Mouse (Mus musculus): ENCODE data around the gene Sfxn4. TPM values are rescaled to one million over a fixed set of nuclear protein-coding genes. Genes with fewer than 3 reads are reported as not detected.

Gene Sfxn4
- polyA plus RNA-seq, 1 experiment from 2014 or later, result 7.7 TPM

DNA sequence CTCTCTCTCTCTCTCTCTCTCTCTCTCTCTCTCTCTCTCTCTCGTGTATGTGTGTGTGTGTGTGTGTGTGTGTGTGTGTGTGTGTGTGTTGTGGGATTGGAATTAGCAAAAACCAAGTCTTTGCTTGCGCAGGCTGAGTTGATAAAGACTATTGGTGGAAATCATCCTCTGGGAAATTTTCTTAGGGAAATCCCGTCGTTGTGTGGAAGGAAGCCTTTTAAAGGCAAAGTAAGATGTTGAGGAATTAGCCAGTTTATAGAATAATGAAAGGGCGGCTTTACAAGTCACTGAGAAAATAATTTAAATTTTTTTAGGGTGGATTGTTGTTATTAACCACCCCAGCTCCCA is 29.8 kb upstream of the Sfxn4 start:
- Histone ChIP-seq H3K27me3 (ENCODE audit: control insufficient read depth, insufficient read depth, low read length) (no peaks in the 10 kb centered on the region), H3K9ac (ENCODE audit: low read length) (peak overlapping the region; percentile 93), H3K4me1 (ENCODE audit: control insufficient read depth in 2 of 2, insufficient read depth in 2 of 2, low read length in 2 of 2) (peaks cover 3 to 38% of the 10 kb centered on the region in 2 experiments), H3K27ac (replicated peaks in 1 of 2; ENCODE audit: control insufficient read depth in 1 of 2, insufficient read depth in 1 of 2, low read depth in 2 of 2, low read length in 2 of 2) (peak overlapping the region; percentile 16 to 97; a peak in 2 of 4 replicates), H3K36me3 (ENCODE audit: control insufficient read depth, insufficient read depth, low read length) (no peaks in the 10 kb centered on the region), H3K4me2 (ENCODE audit: low read length) (peak overlapping the region; percentile 82), H3K4me3 (ENCODE audit: control insufficient read depth in 1 of 2, insufficient read depth in 1 of 2, low read depth in 1 of 2, low read length in 2 of 2) (peak overlapping the region; percentile 69 to 88), H3K9me3 (ENCODE audit: control insufficient read depth, low read length) (no peaks in the 10 kb centered on the region)
- ATAC-seq (ENCODE audit: insufficient number of reproducible peaks, insufficient read depth, low FRiP score, low read depth), result no peak
- 5% methylated on average over 4 of the region's 5 CpGs for WGBS

- Histone ChIP-seq H3K9ac (ENCODE audit: low read length) (peak overlapping the region; percentile 93), H3K36me3 (ENCODE audit: control insufficient read depth, insufficient read depth, low read length) (no peaks in the 10 kb centered on the region), H3K27ac (replicated peaks in 1 of 2; ENCODE audit: control insufficient read depth in 1 of 2, insufficient read depth in 1 of 2, low read depth in 2 of 2, low read length in 2 of 2) (peak overlapping the region; percentile 79 to 97), H3K4me2 (ENCODE audit: low read length) (peak overlapping the region; percentile 82), H3K4me1 (ENCODE audit: control insufficient read depth in 2 of 2, insufficient read depth in 2 of 2, low read length in 2 of 2) (peaks cover 3 to 33% of the 10 kb centered on the region in 2 experiments), H3K9me3 (ENCODE audit: control insufficient read depth, low read length) (no peaks in the 10 kb centered on the region), H3K4me3 (ENCODE audit: control insufficient read depth in 1 of 2, insufficient read depth in 1 of 2, low read depth in 1 of 2, low read length in 2 of 2) (peak overlapping the region; percentile 69 to 88), H3K27me3 (ENCODE audit: control insufficient read depth, insufficient read depth, low read length) (no peaks in the 10 kb centered on the region)
- under 1% methylated on average over 39 of the region's 41 CpGs for WGBS
- ATAC-seq (ENCODE audit: insufficient number of reproducible peaks, insufficient read depth, low FRiP score, low read depth), result peak; percentile 6
Measured at GRCm38 (mm10) chr19:60890391-60891122, 29.3 kb upstream of the Sfxn4 start.

DNA sequence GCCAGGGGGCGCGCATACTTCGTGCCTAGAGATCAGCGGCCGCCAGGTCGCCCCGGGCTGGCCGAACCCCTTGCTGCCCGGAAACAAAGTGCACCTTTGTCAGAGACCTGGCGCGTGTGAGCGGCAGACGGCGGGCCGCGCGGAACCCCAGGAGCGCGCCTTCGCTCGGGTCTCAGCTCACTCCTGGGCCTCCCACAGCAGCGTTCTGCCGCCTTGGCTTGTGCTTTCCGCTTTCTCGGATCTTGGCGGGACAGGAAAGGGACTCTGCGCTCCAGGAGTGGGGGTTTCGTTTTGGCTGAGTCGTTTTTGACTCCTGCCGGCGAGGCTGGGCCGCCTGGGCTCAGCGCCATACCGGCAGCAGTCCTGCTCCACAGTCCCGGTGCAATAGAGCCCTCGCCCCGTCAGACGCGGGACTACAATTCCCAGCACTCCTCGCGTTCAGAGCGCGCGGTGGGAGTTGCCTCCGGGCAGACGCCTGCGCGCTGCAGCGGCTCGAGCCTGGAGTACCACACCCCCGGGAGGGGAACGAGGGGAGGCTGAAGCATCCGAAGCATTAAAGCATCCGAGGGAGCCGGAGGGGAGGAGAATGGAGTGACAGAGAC is 28.5 kb upstream of the Sfxn4 start, which contains the start of gene Grk5:
Grk5 (plus strand) TSS at position 36 of the 602 bp plus-strand sequence.
- Histone ChIP-seq H3K4me2 (ENCODE audit: low read length) (peak within 1 kb of the TSS; percentile 82), H3K36me3 (ENCODE audit: control insufficient read depth, insufficient read depth, low read length) (no peaks in the 10 kb centered on the region), H3K4me3 (ENCODE audit: control insufficient read depth in 1 of 2, insufficient read depth in 1 of 2, low read depth in 1 of 2, low read length in 2 of 2) (peak within 1 kb of the TSS; percentile 69 to 88), H3K9me3 (ENCODE audit: control insufficient read depth, low read length) (no peaks in the 10 kb centered on the region), H3K4me1 (ENCODE audit: control insufficient read depth in 2 of 2, insufficient read depth in 2 of 2, low read length in 2 of 2) (peaks cover 0 to 25% of the 10 kb centered on the region in 2 experiments; a peak in 3 of 4 replicates), H3K27ac (replicated peaks in 1 of 2; ENCODE audit: control insufficient read depth in 1 of 2, insufficient read depth in 1 of 2, low read depth in 2 of 2, low read length in 2 of 2) (peak within 1 kb of the TSS; percentile 87 to 97), H3K9ac (ENCODE audit: low read length) (peak within 1 kb of the TSS; percentile 93), H3K27me3 (ENCODE audit: control insufficient read depth, insufficient read depth, low read length) (no peaks in the 10 kb centered on the region)
- peak; percentile 96 for ATAC-seq (ENCODE audit: insufficient number of reproducible peaks, insufficient read depth, low FRiP score, low read depth)
- WGBS, result under 1% methylated on average over 55 of the region's 55 CpGs

DNA sequence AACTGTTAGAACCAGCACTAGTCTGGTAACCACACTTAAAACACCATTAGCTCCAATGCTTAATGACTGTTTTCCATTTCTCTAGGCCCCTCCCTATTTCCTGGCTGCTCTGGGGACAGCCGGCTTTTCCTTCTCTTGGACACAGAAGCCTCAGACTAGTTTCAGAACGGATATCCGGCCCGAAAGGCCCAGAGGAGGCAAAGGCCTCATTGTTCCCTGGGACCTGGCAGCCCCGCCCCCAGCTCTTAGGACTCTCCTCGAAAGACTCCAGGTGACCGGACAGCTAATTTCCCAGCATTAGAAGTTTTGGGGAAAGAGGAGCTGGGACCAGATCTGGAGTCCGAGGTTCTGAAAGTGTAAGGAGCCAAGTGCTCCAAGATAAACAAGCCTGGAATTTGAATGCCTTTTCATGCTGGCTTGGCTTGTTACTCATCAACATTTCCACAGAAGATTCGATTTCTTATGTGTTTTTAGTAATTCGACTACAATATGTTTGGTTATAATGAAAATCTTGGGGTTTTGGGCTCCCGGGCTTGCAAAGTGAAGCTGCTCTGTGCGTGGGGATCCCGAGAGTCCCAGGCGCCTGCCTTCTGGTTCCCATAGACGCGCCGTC is 27.9 kb upstream of the Sfxn4 start:
- H3K9me3 ChIP-seq (ENCODE audit: control insufficient read depth, low read length), result no peaks in the 10 kb centered on the region
- peak; percentile 23 for ATAC-seq (ENCODE audit: insufficient number of reproducible peaks, insufficient read depth, low FRiP score, low read depth)
- peak overlapping the region; percentile 93 for H3K9ac ChIP-seq (ENCODE audit: low read length)
- peaks cover 0 to 23% of the 10 kb centered on the region in 2 experiments; a peak in 3 of 4 replicates for H3K4me1 ChIP-seq (ENCODE audit: control insufficient read depth in 2 of 2, insufficient read depth in 2 of 2, low read length in 2 of 2)
- peak overlapping the region; percentile 69 to 88 for H3K4me3 ChIP-seq (ENCODE audit: control insufficient read depth in 1 of 2, insufficient read depth in 1 of 2, low read depth in 1 of 2, low read length in 2 of 2)
- 12% methylated on average over 17 of the region's 17 CpGs for WGBS
- H3K36me3 ChIP-seq (ENCODE audit: control insufficient read depth, insufficient read depth, low read length), result no peaks in the 10 kb centered on the region
- H3K27me3 ChIP-seq (ENCODE audit: control insufficient read depth, insufficient read depth, low read length), result no peaks in the 10 kb centered on the region
- peak overlapping the region; percentile 87 to 97 for H3K27ac ChIP-seq (replicated peaks in 1 of 2; ENCODE audit: control insufficient read depth in 1 of 2, insufficient read depth in 1 of 2, low read depth in 2 of 2, low read length in 2 of 2)
- H3K4me2 ChIP-seq (ENCODE audit: low read length), result peak overlapping the region; percentile 82

DNA sequence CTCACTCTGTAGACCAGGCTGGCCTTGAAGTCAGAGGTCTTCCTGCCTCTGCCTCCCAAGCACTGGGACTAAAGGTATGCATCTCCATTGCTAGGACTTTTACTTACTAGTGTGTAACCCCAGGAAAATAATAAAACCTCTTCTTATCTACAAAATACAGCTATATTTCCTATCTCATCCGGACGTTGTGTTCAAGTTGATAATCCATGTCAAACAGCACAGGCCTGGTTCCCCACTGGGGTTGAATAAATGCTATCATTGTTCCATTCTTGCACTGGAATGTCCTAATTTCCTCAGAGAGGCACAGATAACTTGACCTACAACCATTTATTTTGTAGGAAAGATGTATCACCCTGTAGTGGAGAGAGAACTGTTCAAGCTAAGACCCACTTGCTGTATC is 26.4 kb upstream of the Sfxn4 start:
- peaks cover 0 to 19% of the 10 kb centered on the region in 2 experiments; a peak in 3 of 4 replicates for H3K4me1 ChIP-seq (ENCODE audit: control insufficient read depth in 2 of 2, insufficient read depth in 2 of 2, low read length in 2 of 2)
- no peak overlapping the region for H3K9ac ChIP-seq (ENCODE audit: low read length)
- no peaks in the 10 kb centered on the region for H3K36me3 ChIP-seq (ENCODE audit: control insufficient read depth, insufficient read depth, low read length)
- no peak for ATAC-seq (ENCODE audit: insufficient number of reproducible peaks, insufficient read depth, low FRiP score, low read depth)
- 65% methylated on average over 2 of the region's 2 CpGs for WGBS
- no peak overlapping the region for H3K4me3 ChIP-seq (ENCODE audit: control insufficient read depth in 1 of 2, insufficient read depth in 1 of 2, low read depth in 1 of 2, low read length in 2 of 2)
- H3K27me3 ChIP-seq (ENCODE audit: control insufficient read depth, insufficient read depth, low read length), result no peaks in the 10 kb centered on the region
- no peaks in the 10 kb centered on the region for H3K9me3 ChIP-seq (ENCODE audit: control insufficient read depth, low read length)
- no peak overlapping the region for H3K27ac ChIP-seq (replicated peaks in 1 of 2; ENCODE audit: control insufficient read depth in 1 of 2, insufficient read depth in 1 of 2, low read depth in 2 of 2, low read length in 2 of 2)
- no peak overlapping the region for H3K4me2 ChIP-seq (ENCODE audit: low read length)

- WGBS, result 13% methylated on average over 3 of the region's 3 CpGs
- ATAC-seq (ENCODE audit: insufficient number of reproducible peaks, insufficient read depth, low FRiP score, low read depth), result no peak
Measured at GRCm38 (mm10) chr19:60883129-60883528, 21.9 kb upstream of the Sfxn4 start.

GRCm38 (mm10) chr19:60874064-60874694 is 12.9 kb upstream of the Sfxn4 start, which contains the start of gene Prdx3:
Prdx3 (minus strand) TSS chr19:60874556.
- Histone ChIP-seq H3K4me3 (ENCODE audit: control insufficient read depth in 1 of 2, insufficient read depth in 1 of 2, low read depth in 1 of 2, low read length in 2 of 2) (peak within 1 kb of the TSS; percentile 53 to 89), H3K9ac (ENCODE audit: low read length) (peak within 1 kb of the TSS; percentile 73), H3K27me3 (ENCODE audit: control insufficient read depth, insufficient read depth, low read length) (no peaks in the 10 kb centered on the region), H3K4me2 (ENCODE audit: low read length) (peak within 1 kb of the TSS; percentile 63), H3K36me3 (ENCODE audit: control insufficient read depth, insufficient read depth, low read length) (peaks cover 32% of the 10 kb centered on the region), H3K9me3 (ENCODE audit: control insufficient read depth, low read length) (no peaks in the 10 kb centered on the region), H3K27ac (replicated peaks in 1 of 2; ENCODE audit: control insufficient read depth in 1 of 2, insufficient read depth in 1 of 2, low read depth in 2 of 2, low read length in 2 of 2) (peak within 1 kb of the TSS; percentile 74 to 76), H3K4me1 (ENCODE audit: control insufficient read depth in 2 of 2, insufficient read depth in 2 of 2, low read length in 2 of 2) (peaks cover 2 to 9% of the 10 kb centered on the region in 2 experiments; a peak in 2 of 4 replicates)
- 2% methylated on average over 28 of the region's 28 CpGs for WGBS
- ATAC-seq (ENCODE audit: insufficient number of reproducible peaks, insufficient read depth, low FRiP score, low read depth), result peak; percentile 99

More at GRCm38 (mm10) chr19:60883129-60883528, 21.9 kb upstream of the Sfxn4 start:
- Histone ChIP-seq H3K9ac (ENCODE audit: low read length) (no peak overlapping the region), H3K4me3 (ENCODE audit: control insufficient read depth in 1 of 2, insufficient read depth in 1 of 2, low read depth in 1 of 2, low read length in 2 of 2) (no peak overlapping the region), H3K4me1 (ENCODE audit: control insufficient read depth in 2 of 2, insufficient read depth in 2 of 2, low read length in 2 of 2) (no peaks in the 10 kb centered on the region), H3K4me2 (ENCODE audit: low read length) (no peak overlapping the region), H3K36me3 (ENCODE audit: control insufficient read depth, insufficient read depth, low read length) (no peaks in the 10 kb centered on the region), H3K9me3 (ENCODE audit: control insufficient read depth, low read length) (no peaks in the 10 kb centered on the region), H3K27me3 (ENCODE audit: control insufficient read depth, insufficient read depth, low read length) (no peaks in the 10 kb centered on the region), H3K27ac (replicated peaks in 1 of 2; ENCODE audit: control insufficient read depth in 1 of 2, insufficient read depth in 1 of 2, low read depth in 2 of 2, low read length in 2 of 2) (no peak overlapping the region)

Data from heart, embryonic 14.5 days (tissue).